Mouse (Mus musculus) urinary bladder, postnatal 10 days (tissue): ENCODE measurements around the gene Grin1.
A peak's percentile ranks its signal among the peaks of the same experiment; 100 is the strongest.
"Not testable (repeated sequence)": the region's sequence is repeated elsewhere in the genome, so short reads cannot be mapped to it uniquely, and the experiment has no call there.

Experiments used
- DNase-seq: peaks from one replicate; pipeline ENCODE4 v3.0.0; 2022; ENCODE audit warnings: low spot score

Gene Grin1

GRCm38 (mm10) chr2:25256443-25257109 lies 62.4 kb downstream of the Grin1 start:
- not testable (repeated sequence) for DNase-seq

DNA sequence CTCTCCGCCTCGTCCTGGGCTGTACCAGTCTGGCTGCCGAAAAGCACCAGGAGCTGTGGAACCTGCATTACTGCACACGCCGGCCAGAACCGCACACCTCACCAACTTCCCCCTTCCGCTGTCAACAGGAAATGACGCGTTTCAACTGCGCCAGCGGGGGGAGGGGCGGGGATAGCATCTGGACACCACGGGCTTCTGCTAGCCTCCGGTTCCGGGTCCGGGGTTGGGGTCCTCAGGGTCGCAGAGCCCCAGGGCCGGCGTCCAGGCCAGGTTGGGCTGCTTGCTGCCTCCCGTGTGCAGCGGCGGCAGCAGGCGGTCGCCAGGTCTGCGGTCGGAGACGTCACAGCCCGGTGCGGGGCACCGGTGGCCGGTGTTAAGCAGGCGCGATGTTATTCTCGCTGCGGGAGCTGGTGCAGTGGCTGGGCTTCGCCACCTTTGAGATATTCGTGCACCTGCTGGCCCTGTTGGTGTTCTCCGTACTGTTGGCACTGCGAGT lies 63.7 kb downstream of the Grin1 start, which contains the start of gene Tmem203:
Gene Tmem203 (plus strand): TSS at position 156 of the 496 bp plus-strand sequence.
- DNase-seq = peak; percentile 51

GRCm38 (mm10) chr2:25252331-25252730 lies 66.7 kb downstream of the Grin1 start:
- no peak for DNase-seq

- DNase-seq = no peak
Measured at GRCm38 (mm10) chr2:25246183-25247072, 72.6 kb downstream of the Grin1 start, which contains the start of gene AL732309.1. TSS of gene AL732309.1 (minus strand) at chr2:25246863.

DNA sequence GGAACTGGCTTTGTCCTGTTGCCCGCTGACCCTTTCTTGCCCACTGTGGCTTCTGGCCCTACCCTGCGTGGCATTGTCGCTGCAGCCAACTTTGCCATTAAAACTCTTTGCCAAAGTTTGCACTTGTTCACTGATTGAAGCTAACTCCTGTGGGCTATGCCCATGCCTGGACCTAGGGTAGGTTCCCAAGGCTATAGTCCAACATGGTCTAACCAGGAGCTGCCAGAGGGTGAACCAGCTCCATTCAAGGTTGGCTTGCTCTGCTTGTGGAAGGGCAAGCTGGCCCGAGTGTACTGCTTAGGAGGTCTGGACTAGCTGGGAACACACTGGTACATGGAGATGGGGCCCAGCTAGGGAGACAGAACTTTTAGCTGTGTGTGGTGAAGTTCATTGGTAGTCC lies 74.8 kb downstream of the Grin1 start:
- DNase-seq = no peak

DNA sequence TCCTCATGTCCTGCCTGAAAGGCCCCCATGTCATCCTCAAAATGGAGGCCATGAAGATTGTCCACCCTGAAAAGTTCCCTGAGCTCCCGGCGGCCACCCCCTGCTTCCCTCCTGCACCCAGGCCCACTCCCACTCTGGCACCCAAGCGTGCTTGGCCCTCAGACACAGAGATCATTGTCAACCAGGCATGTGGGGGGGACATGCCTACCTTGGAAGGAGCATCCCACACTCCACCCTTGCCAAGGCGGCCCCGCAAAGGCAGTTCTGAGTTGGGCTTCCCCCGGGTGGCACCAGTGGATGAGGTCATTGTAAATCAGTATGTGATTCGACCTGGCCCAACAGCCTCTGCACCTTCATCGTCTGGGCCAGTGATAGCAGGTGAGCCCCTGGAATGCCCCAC lies 75.6 kb downstream of the Grin1 start:
- no peak for DNase-seq

DNA sequence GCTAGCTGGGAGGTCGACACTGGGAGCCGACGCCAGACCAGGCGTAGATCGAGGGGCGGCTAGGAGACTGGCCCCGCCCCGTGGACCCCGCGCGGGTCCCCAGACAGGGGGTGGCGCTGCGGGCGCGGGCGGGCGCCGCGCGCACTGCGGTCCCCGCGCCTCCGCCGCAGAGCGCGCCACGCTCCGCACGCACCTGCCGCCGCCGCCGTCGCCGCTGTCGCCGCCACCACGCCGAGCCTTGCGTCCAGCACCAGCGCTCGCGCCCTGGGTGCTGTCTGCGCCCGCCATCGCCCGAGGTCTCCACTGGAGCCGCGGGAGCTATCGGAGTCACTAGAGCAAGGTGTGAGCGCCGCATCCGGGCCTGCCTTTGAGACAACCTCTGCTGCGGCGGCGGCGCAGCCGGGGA lies 76.9 kb downstream of the Grin1 start, which contains the start of the genes Rnf208 and Cysrt1:
Gene Rnf208 (plus strand): TSS at position 155 of the 406 bp plus-strand sequence.
Gene Cysrt1 (minus strand): TSS at position 352 of the 406 bp plus-strand sequence.
- no peak for DNase-seq

DNA sequence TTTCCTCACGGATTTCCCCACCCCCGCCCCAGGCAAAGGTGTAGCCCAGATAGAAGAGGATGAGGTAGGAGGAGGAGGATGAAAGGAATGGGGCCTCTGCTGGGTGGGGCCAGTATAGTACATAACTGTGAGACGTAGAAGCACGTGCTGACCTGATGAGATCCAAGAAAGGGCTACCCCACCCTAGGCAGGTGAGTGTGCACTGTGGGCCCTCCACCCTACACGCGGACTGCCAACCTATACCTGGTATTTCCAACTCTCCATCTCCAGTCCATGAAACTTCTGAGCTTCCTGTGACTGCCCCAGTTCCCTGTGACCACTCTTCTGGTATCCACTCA lies 77.6 kb downstream of the Grin1 start:
- DNase-seq = no peak
